Comparison of ENCODE assay signal across 7 mouse cellular contexts in genomic region chr1:128102641-128103461, GRCm38 (mm10). TPM values are rescaled to one million over a fixed set of nuclear protein-coding genes. Genes with fewer than 3 reads are reported as not detected.
DNase-seq lines count a peak whose midpoint lies in the region; ATAC-seq lines count a peak whose summit lies in the region.

TSS of gene Zranb3 (minus strand) at chr1:128103047.
TSS of gene R3hdm1 (plus strand) at chr1:128103301.

- H3K4me3 ChIP-seq in intestine, embryonic 15.5 days (replicated peaks): peak within 1 kb of the TSS; percentile 82
- peak within 1 kb of the TSS; percentile 75 for H3K4me3 ChIP-seq in midbrain, embryonic 10.5 days

- peaks cover 4% of the 10 kb centered on the region; the same call in 1 of the 2 replicates for H3K4me1 ChIP-seq in intestine, embryonic 15.5 days (replicated peaks)
- H3K4me1 ChIP-seq in midbrain, embryonic 10.5 days: peaks cover 34% of the 10 kb centered on the region

- peak within 1 kb of the TSS; percentile 82 for H3K9ac ChIP-seq in intestine, embryonic 15.5 days

- H3K9me3 ChIP-seq in intestine, embryonic 15.5 days: no peaks in the 10 kb centered on the region
- H3K9me3 ChIP-seq in midbrain, embryonic 10.5 days (replicated peaks): no peaks in the 10 kb centered on the region

- peak within 1 kb of the TSS; percentile 95 for H3K27ac ChIP-seq in intestine, embryonic 15.5 days
- peak within 1 kb of the TSS; percentile 95 for H3K27ac ChIP-seq in midbrain, embryonic 10.5 days (replicated peaks)

- intact Hi-C loops in gastrocnemius, postnatal 36 days (cut with DNase I): no loop called here
- intact Hi-C loops in left cerebral cortex, postnatal 25 days (cut with DNase I): no loop called here

- H3K4me2 ChIP-seq in intestine, embryonic 15.5 days (replicated peaks): peak within 1 kb of the TSS; percentile 66

- whole genome bisulfite sequencing in intestine, embryonic 15.5 days: under 1% methylated on average over 43 of the region's 43 CpGs
- under 1% methylated on average over 43 of the region's 43 CpGs for WGBS in midbrain, embryonic 10.5 days

- H3K27me3 ChIP-seq in intestine, embryonic 15.5 days (replicated peaks): no peaks in the 10 kb centered on the region
- no peaks in the 10 kb centered on the region for H3K27me3 ChIP-seq in midbrain, embryonic 10.5 days (ENCODE audit: low read depth, poor library complexity, severe bottlenecking)

- H3K36me3 ChIP-seq in intestine, embryonic 15.5 days: no peaks in the 10 kb centered on the region
- H3K36me3 ChIP-seq in midbrain, embryonic 10.5 days: no peaks in the 10 kb centered on the region

- DNase-seq in adrenal gland, adult 2 months: peak; percentile 98
- peak; percentile 98 for DNase-seq in embryo, embryonic 11.5 days (ENCODE audit: low read depth, low spot score)
- DNase-seq in gastrocnemius, postnatal 36 days: peak; percentile 87 to 91
- peak; percentile 97 to 100 for DNase-seq in left cerebral cortex, postnatal 25 days (ENCODE audit: low spot score in 2 of 2)
- peak; percentile 95 for DNase-seq in midbrain, embryonic 10.5 days (ENCODE audit: low spot score)
- DNase-seq in right cerebral cortex, postnatal 4 days: peak; percentile 87

- ATAC-seq in intestine, embryonic 15.5 days: peak; percentile 95

RNA-seq across cellular contexts. Expression of gene Zranb3, which starts in this region (rescaled TPM):
- 1 to 10 TPM; 3.1 to 4.0 TPM for total RNA-seq in adrenal gland, adult 2 months (2021)
- 0.73 and 0.79 TPM in 2 replicates for polyA plus RNA-seq in adrenal gland, adult 2 months (2012; rRNA removed)
- total RNA-seq in gastrocnemius, postnatal 36 days (2021): 1 to 10 TPM; 4.8 to 5.4 TPM
- polyA plus RNA-seq in intestine, embryonic 15.5 days (2015; fragmentation: Nextera tagmentation; extraction: Ambion mirVana): 5.7 and 6.7 TPM in 2 replicates
- total RNA-seq in left cerebral cortex, postnatal 25 days (2021): 1 to 10 TPM; 6.3 to 6.7 TPM
- polyA plus RNA-seq in midbrain, embryonic 10.5 days (2016; fragmentation: Nextera tagmentation; extraction: Ambion mirVana): 15.0 and 16.3 TPM in 2 replicates

RNA-seq across cellular contexts. Expression of gene R3hdm1, which starts in this region (rescaled TPM):
- total RNA-seq in adrenal gland, adult 2 months (2021): 10 to 100 TPM; 61.0 to 70.2 TPM
- polyA plus RNA-seq in adrenal gland, adult 2 months (2012; rRNA removed): 56.1 and 77.6 TPM in 2 replicates
- 10 to 100 TPM; 60.6 to 67.7 TPM for total RNA-seq in gastrocnemius, postnatal 36 days (2021)
- polyA plus RNA-seq in intestine, embryonic 15.5 days (2015; fragmentation: Nextera tagmentation; extraction: Ambion mirVana): 56.0 and 56.3 TPM in 2 replicates
- 100 to 1,000 TPM; 501 to 534 TPM for total RNA-seq in left cerebral cortex, postnatal 25 days (2021)
- 72.2 and 82.9 TPM in 2 replicates for polyA plus RNA-seq in midbrain, embryonic 10.5 days (2016; fragmentation: Nextera tagmentation; extraction: Ambion mirVana)

Comparison
In these comparisons a context has a peak if more than half of its experiments do, and no peak if none do; other contexts are left out.
1. Peak in every context shown above with its lines: DNase-seq, ATAC-seq, H3K4me3 ChIP-seq and H3K27ac ChIP-seq.
2. RNA of gene R3hdm1 (total RNA-seq): 501 to 534 TPM in left cerebral cortex, postnatal 25 days; 61.0 to 70.2 TPM in adrenal gland, adult 2 months and 60.6 to 67.7 TPM in gastrocnemius, postnatal 36 days; every median in the first group is over 4 times any median in the second.